Mouse (Mus musculus) brain, embryonic 14.5 days (tissue): ENCODE measurements around the gene Eif4a1. TPM values are rescaled to one million over a fixed set of nuclear protein-coding genes. Genes with fewer than 3 reads are reported as not detected.
"Not testable (repeated sequence)": the region's sequence is repeated elsewhere in the genome, so short reads cannot be mapped to it uniquely, and the experiment has no call there.

ENCODE experiments used
- DNase-seq: peaks from one replicate; pipeline ENCODE4 v3.0.0-alpha.2; 2011; ENCODE audit warnings: low read depth
- CTCF ChIP-seq: fragments of 200-500 bp; IDR thresholded peaks from 2 replicates; pipeline ENCODE4 v1.5.1; 2012; ENCODE audit warnings: inconsistent platforms, mild to moderate bottlenecking, moderate library complexity, borderline replicate concordance; ENCODE audit not compliant: insufficient read depth, insufficient read length; ENCODE audit errors: extremely low read depth
- POLR2A ChIP-seq: fragments of 200-500 bp; IDR thresholded peaks from 2 replicates; pipeline ENCODE4 v1.6.1; 2012; ENCODE audit warnings: mild to moderate bottlenecking, inconsistent platforms, borderline replicate concordance; ENCODE audit not compliant: poor library complexity, insufficient read depth, insufficient read length, severe bottlenecking; ENCODE audit errors: extremely low read depth
- polyA plus RNA-seq: library from polyadenylated mRNA; depleted of rRNA; stranded (reverse); fragments of >200 nt; gene quantifications from 2 replicates; pipeline ENCODE4 v1.2.3, GENCODE M21; 2012

The Eif4a1 gene
- polyA plus RNA-seq, 1 experiment = 894 TPM

- peak; percentile 18 for DNase-seq
- TF ChIP-seq CTCF (no peak), POLR2A (no peak)
Observed at GRCm38 (mm10) chr11:69653399-69653798, 18.8 kb downstream of the Eif4a1 start.

GRCm38 (mm10) chr11:69645860-69646259 lies 26.4 kb downstream of the Eif4a1 start:
- TF ChIP-seq POLR2A = no peak
- TF ChIP-seq CTCF = no peak
- no peak for DNase-seq

GRCm38 (mm10) chr11:69635471-69635870 lies 36.8 kb downstream of the Eif4a1 start:
- no peak for DNase-seq
- TF ChIP-seq CTCF (no peak), POLR2A (no peak)

GRCm38 (mm10) chr11:69633128-69633866 lies 38.9 kb downstream of the Eif4a1 start:
- DNase-seq = no peak

GRCm38 (mm10) chr11:69632284-69633089 lies 39.7 kb downstream of the Eif4a1 start, which contains the start of gene Fxr2:
Gene Fxr2 (plus strand): TSS chr11:69632990.
- peak; percentile 81 for TF ChIP-seq CTCF
- peak; percentile 94 for TF ChIP-seq POLR2A
- DNase-seq = peak; percentile 100

More at GRCm38 (mm10) chr11:69633128-69633866, 38.9 kb downstream of the Eif4a1 start:
- TF ChIP-seq CTCF (no peak), POLR2A (no peak)

GRCm38 (mm10) chr11:69629802-69630201 lies 42.4 kb downstream of the Eif4a1 start:
- peak; percentile 31 for DNase-seq
- TF ChIP-seq CTCF (peak; percentile 14; the same call in 1 of the 2 replicates), POLR2A (no peak)

- DNase-seq = peak; percentile 81
- TF ChIP-seq CTCF (peak; percentile 91), POLR2A (no peak)
Observed at GRCm38 (mm10) chr11:69628286-69628685, 43.9 kb downstream of the Eif4a1 start.

- DNase-seq = not testable (repeated sequence)
Observed at GRCm38 (mm10) chr11:69624339-69624738, 47.9 kb downstream of the Eif4a1 start.

GRCm38 (mm10) chr11:69623006-69623405 lies 49.2 kb downstream of the Eif4a1 start:
- TF ChIP-seq CTCF = no peak
- no peak for TF ChIP-seq POLR2A
- DNase-seq = no peak

- TF ChIP-seq CTCF = no peak
- TF ChIP-seq POLR2A = no peak
- DNase-seq = peak; percentile 19
Observed at GRCm38 (mm10) chr11:69622406-69622805, 49.8 kb downstream of the Eif4a1 start.

- peak; percentile 95 for DNase-seq
- no peak for TF ChIP-seq CTCF
- peak; percentile 26; the same call in 1 of the 2 replicates for TF ChIP-seq POLR2A
Observed at GRCm38 (mm10) chr11:69621571-69622268, 50.5 kb downstream of the Eif4a1 start, which contains the start of gene Sat2. Gene Sat2 (plus strand): TSS chr11:69622024.
